Mouse (Mus musculus) limb, embryonic 14.5 days (tissue): ENCODE data around the gene Eno2. TPM values are rescaled to one million over a fixed set of nuclear protein-coding genes. Genes with fewer than 3 reads are reported as not detected.

Experiments
- ATAC-seq: fragments of 200-750 bp; cut with Nextera tagmentation; 2 replicates; pipeline ENCODE4 v1.8.0; 2017; ENCODE audit warnings: low read depth, moderate number of reproducible peaks, moderate TSS enrichment; ENCODE audit not compliant: low FRiP score
- DNase-seq: peaks from one replicate; pipeline ENCODE4 v3.0.0-alpha.2; 2015; ENCODE audit warnings: low spot score
- H3K27ac ChIP-seq: fragments of 300-500 bp; sonication (generic); replicated peaks from 2 replicates; pipeline ENCODE4 v1.5.1; 2014; ENCODE audit warnings: low read depth, mild to moderate bottlenecking, low read length, moderate library complexity, mixed read lengths
- H3K27me3 ChIP-seq: fragments of 300-500 bp; sonication (generic); 2 replicates; pipeline ENCODE4 v1.6.1; 2014; ENCODE audit warnings: low read length, mixed read lengths; ENCODE audit not compliant: control insufficient read depth, insufficient read depth
- H3K36me3 ChIP-seq: fragments of 300-500 bp; sonication (generic); 2 replicates; pipeline ENCODE4 v1.6.1; 2014; ENCODE audit warnings: mild to moderate bottlenecking, low read length, moderate library complexity, mixed read lengths; ENCODE audit not compliant: control insufficient read depth, insufficient read depth
- H3K4me1 ChIP-seq: fragments of 300-500 bp; sonication (generic); 2 replicates; pipeline ENCODE4 v1.6.1; 2014; ENCODE audit warnings: antibody characterized with exemption, low read length, mixed read lengths; ENCODE audit not compliant: control insufficient read depth, insufficient read depth
- H3K4me2 ChIP-seq: fragments of 300-500 bp; sonication (generic); replicated peaks from 2 replicates; pipeline ENCODE4 v1.6.1; 2014; ENCODE audit warnings: low read depth, mild to moderate bottlenecking, low read length, moderate library complexity; ENCODE audit not compliant: severe bottlenecking
- H3K4me3 ChIP-seq: fragments of 300-500 bp; sonication (generic); replicated peaks from 2 replicates; pipeline ENCODE4 v1.5.1; 2014; ENCODE audit warnings: low read length
- H3K9ac ChIP-seq: fragments of 300-500 bp; sonication (generic); 2 replicates; pipeline ENCODE4 v1.6.1; 2014; ENCODE audit warnings: mild to moderate bottlenecking, low read depth, low read length, moderate library complexity; ENCODE audit not compliant: severe bottlenecking
- H3K9me3 ChIP-seq: fragments of 300-500 bp; sonication (generic); 2 replicates; pipeline ENCODE4 v1.6.1; 2016; ENCODE audit warnings: low read length; ENCODE audit not compliant: control insufficient read depth
- POLR2A ChIP-seq: fragments of 200-500 bp; IDR thresholded peaks from 2 replicates; pipeline ENCODE4 v1.8.0; 2012; ENCODE audit warnings: inconsistent platforms, mild to moderate bottlenecking, moderate library complexity, borderline replicate concordance; ENCODE audit not compliant: insufficient read depth, insufficient read length; ENCODE audit errors: extremely low read depth
- WGBS: fragments of 180-500 bp; shearing (Covaris S2); extraction: QIAGEN DNeasy Blood & Tissue Kit; methylation state at CpG from one replicate; pipeline ENCODE4 v1.1.7; 2014; 5-methylcytosine and 5-hydroxymethylcytosine counted together
- polyA plus RNA-seq, 2 experiments: library from polyadenylated mRNA; depleted of rRNA in 1 of 2; stranded (reverse) in 1 of 2; unstranded in 1 of 2; fragments of >200 nt; fragmentation: Nextera tagmentation in 1 of 2; extraction: Ambion mirVana in 1 of 2; gene quantifications; 2 replicates each; pipeline versions ENCODE4 v1.2.1 to v1.2.3; 2012 to 2014

The Eno2 gene
- polyA plus RNA-seq, 2 experiments, result 6.0 to 21.7 TPM

DNA sequence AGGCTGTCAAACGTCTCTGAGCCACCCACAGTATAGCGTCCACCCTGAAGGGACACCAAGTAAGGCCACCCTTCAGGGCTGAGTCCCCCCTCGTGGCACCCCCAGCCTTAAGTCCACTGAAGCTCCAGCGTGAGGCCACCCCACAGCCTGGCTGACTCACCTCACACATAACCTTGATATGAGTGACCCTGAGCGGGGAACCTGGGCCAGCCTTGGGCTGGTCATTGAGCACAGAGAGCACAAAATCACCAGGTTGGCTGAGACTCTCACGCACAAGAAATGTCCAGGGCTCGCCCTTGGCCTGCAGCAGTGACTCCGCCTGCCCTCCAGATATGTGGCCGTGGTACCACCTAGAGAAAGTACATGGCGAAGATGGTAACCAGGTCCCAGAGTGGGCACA, 40.9 kb downstream of the Eno2 start:
- TF ChIP-seq POLR2A, result no peak
- Histone ChIP-seq H3K4me1 (no peaks in the 10 kb centered on the region), H3K4me3 (no peak overlapping the region), H3K4me2 (no peak overlapping the region), H3K9me3 (no peaks in the 10 kb centered on the region), H3K27ac (no peak overlapping the region), H3K36me3 (no peaks in the 10 kb centered on the region), H3K9ac (no peak overlapping the region), H3K27me3 (no peaks in the 10 kb centered on the region)
- DNase-seq (no peak), ATAC-seq (no peak)
- 92% methylated on average over 10 of the region's 10 CpGs for WGBS

DNA sequence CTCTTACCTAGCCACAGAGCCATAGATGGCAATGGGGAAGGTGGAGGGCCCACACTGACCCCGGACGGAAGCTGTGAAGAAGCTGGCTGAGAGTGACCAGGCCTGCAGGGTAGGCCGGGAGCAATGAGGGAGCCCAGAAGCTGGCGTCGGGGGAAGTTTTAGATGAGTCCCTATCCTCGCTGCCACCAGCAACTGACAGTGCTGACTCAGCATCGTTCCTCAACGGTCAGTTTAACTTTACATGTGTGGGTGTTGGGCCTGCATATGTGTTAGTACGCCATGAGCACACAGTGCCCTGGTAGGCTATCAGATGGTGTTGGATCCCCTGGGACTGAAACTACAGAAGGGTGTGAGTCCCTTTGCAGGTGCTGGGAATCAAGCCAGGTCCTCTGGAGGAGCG, 45.0 kb downstream of the Eno2 start:
- Histone ChIP-seq H3K4me3 (no peak overlapping the region), H3K27ac (no peak overlapping the region), H3K36me3 (no peaks in the 10 kb centered on the region), H3K27me3 (no peaks in the 10 kb centered on the region), H3K9ac (no peak overlapping the region), H3K4me2 (no peak overlapping the region), H3K9me3 (no peaks in the 10 kb centered on the region), H3K4me1 (no peaks in the 10 kb centered on the region)
- no peak for ATAC-seq
- WGBS, result 82% methylated on average over 10 of the region's 10 CpGs
- DNase-seq, result no peak
- no peak for TF ChIP-seq POLR2A

DNA sequence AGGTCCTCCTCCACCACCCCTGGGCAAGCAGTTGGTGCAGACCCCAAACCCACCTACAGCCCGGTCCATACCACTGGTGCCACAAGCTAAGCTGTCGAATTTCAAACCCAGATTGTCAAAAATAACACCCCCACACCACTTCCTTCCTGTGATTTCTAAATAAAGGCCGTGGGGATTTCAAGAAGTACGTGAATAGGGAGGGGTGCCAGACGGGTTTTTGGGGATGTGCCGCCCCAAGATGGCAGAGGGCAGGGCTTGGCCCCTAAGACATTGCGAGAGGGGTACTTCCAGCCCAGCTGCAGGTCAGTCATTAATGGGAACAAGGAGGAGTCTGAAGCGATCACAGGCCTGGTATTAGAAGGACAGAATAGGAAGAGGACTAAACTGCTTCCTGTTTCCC, 45.9 kb downstream of the Eno2 start:
- no peaks in the 10 kb centered on the region for H3K36me3 ChIP-seq
- H3K27me3 ChIP-seq, result no peaks in the 10 kb centered on the region
- H3K4me2 ChIP-seq, result no peak overlapping the region
- H3K9ac ChIP-seq, result no peak overlapping the region
- no peaks in the 10 kb centered on the region for H3K4me1 ChIP-seq
- DNase-seq (no peak), ATAC-seq (no peak)
- 74% methylated on average over 8 of the region's 8 CpGs for WGBS
- no peaks in the 10 kb centered on the region for H3K9me3 ChIP-seq
- TF ChIP-seq POLR2A, result no peak
- no peak overlapping the region for H3K27ac ChIP-seq
- H3K4me3 ChIP-seq, result no peak overlapping the region

DNA sequence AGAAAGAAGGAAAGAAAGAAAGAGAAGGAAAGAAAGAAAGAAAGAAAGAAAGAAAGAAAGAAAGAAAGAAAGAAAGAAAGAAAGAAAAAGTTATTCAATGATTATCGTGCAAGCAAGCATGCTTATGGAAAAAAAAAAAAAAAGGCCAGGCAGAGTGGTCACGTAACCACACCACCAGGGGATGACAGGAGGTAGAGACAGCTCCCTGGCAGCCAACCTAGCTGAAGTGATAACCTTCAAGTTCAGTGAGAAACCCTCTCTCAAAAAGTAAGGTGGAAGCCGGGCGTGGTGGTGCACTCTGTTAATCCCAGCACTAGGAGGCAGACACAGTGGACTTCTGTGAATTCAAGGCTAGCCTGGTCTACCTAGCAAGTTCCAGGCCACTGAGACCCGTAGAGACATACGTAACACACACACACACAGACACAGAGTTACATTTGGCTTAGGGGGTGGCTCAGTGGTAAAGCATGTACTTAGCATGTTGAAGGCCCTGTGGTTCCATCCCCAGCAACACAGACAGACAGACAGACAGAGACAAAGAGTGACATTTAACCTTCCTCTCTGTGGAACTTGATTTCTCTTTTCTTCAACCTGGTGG, 46.5 kb downstream of the Eno2 start:
- Histone ChIP-seq H3K4me1 (no peaks in the 10 kb centered on the region), H3K4me2 (no peak overlapping the region), H3K36me3 (no peaks in the 10 kb centered on the region), H3K27me3 (no peaks in the 10 kb centered on the region), H3K4me3 (no peak overlapping the region), H3K27ac (no peak overlapping the region), H3K9me3 (no peaks in the 10 kb centered on the region), H3K9ac (no peak overlapping the region)
- DNase-seq, result no peak
- no peak for TF ChIP-seq POLR2A
- ATAC-seq, result no peak
- 85% methylated on average over 6 of the region's 6 CpGs for WGBS

DNA sequence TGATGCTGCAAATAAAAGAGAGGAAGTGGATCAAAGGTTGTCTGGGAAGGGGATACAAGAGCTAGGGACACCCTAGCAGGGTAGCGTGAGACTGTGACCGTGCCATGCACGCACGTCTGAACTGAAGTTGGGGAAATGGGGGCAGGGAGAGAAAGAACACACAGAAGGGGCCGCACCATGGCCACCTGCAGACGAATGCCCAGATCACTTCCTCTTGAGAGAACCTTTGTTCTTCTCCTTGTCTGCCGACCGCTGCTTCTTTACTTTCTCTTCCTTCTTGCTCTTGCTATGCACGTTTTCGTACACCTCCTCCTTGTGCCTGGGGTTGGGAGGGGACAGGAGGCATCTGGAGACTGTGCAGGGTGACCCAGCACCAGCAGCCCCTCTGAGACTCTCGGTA, 48.6 kb downstream of the Eno2 start:
- Histone ChIP-seq H3K27ac (no peak overlapping the region), H3K9me3 (no peaks in the 10 kb centered on the region), H3K4me1 (no peaks in the 10 kb centered on the region), H3K9ac (no peak overlapping the region), H3K36me3 (peaks cover 18% of the 10 kb centered on the region), H3K4me3 (no peak overlapping the region), H3K4me2 (no peak overlapping the region), H3K27me3 (no peaks in the 10 kb centered on the region)
- WGBS, result 60% methylated on average over 11 of the region's 11 CpGs
- no peak for ATAC-seq
- TF ChIP-seq POLR2A, result no peak
- no peak for DNase-seq
